Mouse (Mus musculus) gastrocnemius, adult 2 months (tissue): ENCODE measurements around the gene Syncrip. TPM values are rescaled to one million over a fixed set of nuclear protein-coding genes. Genes with fewer than 3 reads are reported as not detected.
"Not testable (repeated sequence)": the region's sequence is repeated elsewhere in the genome, so short reads cannot be mapped to it uniquely, and the experiment has no call there.

Experiments
- DNase-seq: peaks from one replicate; pipeline ENCODE4 v3.0.0; 2022
- H3K27ac ChIP-seq: fragments of 200-600 bp; 2 replicates; pipeline ENCODE4 v1.8.1; 2022; ENCODE audit warnings: mild to moderate bottlenecking
- H3K4me3 ChIP-seq: fragments of 200-600 bp; 2 replicates; pipeline ENCODE4 v1.8.1; 2022; ENCODE audit warnings: mild to moderate bottlenecking, moderate library complexity
- CTCF ChIP-seq: fragments of 200-600 bp; IDR thresholded peaks from 2 replicates; pipeline ENCODE4 v1.8.1; 2022; ENCODE audit warnings: antibody characterized with exemption, mild to moderate bottlenecking, moderate library complexity
- intact Hi-C: fragments of 180-260 bp; cut with DNase I; formaldehyde crosslinking; loops from one replicate; pipeline ENCODE4 v1.15.1; 2025
- total RNA-seq, 2 experiments: library from RNA; stranded (reverse); gene quantifications; 2 replicates each; pipeline ENCODE4 v1.2.3; 2021

Gene Syncrip
- total RNA-seq, 2 experiments from 2014 or later: 59.4 to 65.0 TPM

DNA sequence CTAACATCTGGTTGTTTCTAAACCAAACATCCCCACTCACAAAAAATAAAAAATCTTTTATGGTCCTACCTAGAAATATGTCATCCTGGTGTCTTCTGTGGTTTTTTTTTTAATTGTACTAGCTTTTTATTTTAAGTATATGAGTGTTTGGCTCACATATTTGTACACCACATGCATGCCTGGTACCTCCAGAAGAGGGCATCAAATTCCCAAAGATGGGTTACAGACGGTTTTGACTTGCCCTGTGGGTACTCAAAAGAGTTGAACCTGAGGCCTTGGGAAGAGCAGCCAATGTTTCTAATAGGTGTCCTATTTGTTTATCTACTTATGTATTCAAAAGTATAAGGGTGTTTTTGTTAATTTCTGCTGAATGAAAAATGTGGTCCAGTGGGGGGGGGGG is 6.2 kb downstream of the Syncrip start:
- no peak for DNase-seq
- peak; percentile 58 for TF ChIP-seq CTCF
- intact Hi-C loops: no loop called here
- Histone ChIP-seq H3K27ac (no peak overlapping the region), H3K4me3 (no peak overlapping the region)

GRCm38 (mm10) chr9:88461017-88461416 is 21.4 kb downstream of the Syncrip start:
- DNase-seq, H3K27ac ChIP-seq, intact Hi-C loops, H3K4me3 ChIP-seq: not testable (repeated sequence)

- DNase-seq: no peak
- no peak overlapping the region for H3K27ac ChIP-seq
- intact Hi-C loops: loop anchor here (2.0 to 5.0 kb wide), 2 partner anchors 42 to 107 kb away; partner anchors contain the start of gene Syncrip
Observed at GRCm38 (mm10) chr9:88439991-88440390, 42.4 kb downstream of the Syncrip start.

DNA sequence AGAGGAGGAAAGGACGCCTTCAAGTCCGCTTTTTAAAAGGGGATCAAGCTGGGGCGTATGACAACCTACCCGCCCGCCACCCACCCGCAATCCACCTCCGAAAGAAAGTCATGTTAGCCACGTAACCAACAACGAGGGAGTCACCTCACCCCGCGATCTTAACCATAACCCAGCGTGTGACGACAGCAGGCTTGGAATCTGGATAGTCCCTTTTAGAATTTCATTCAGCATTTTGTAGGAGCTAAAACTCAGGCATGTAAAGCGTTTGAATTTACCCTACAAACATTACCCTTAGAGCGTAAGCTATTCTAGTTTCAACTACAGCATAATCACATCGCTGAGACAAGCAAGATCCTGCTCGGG is 43.2 kb downstream of the Syncrip start:
- intact Hi-C loops: loop anchor here (2.0 to 5.0 kb wide), 2 partner anchors 43 to 108 kb away; partner anchors contain the start of gene Syncrip
- no peak for DNase-seq
- H3K27ac ChIP-seq: peak overlapping the region; percentile 97
- TF ChIP-seq CTCF: no peak
- peak overlapping the region; percentile 84 for H3K4me3 ChIP-seq

More at GRCm38 (mm10) chr9:88439991-88440390, 42.4 kb downstream of the Syncrip start:
- H3K4me3 ChIP-seq: no peak overlapping the region
- TF ChIP-seq CTCF: no peak

DNA sequence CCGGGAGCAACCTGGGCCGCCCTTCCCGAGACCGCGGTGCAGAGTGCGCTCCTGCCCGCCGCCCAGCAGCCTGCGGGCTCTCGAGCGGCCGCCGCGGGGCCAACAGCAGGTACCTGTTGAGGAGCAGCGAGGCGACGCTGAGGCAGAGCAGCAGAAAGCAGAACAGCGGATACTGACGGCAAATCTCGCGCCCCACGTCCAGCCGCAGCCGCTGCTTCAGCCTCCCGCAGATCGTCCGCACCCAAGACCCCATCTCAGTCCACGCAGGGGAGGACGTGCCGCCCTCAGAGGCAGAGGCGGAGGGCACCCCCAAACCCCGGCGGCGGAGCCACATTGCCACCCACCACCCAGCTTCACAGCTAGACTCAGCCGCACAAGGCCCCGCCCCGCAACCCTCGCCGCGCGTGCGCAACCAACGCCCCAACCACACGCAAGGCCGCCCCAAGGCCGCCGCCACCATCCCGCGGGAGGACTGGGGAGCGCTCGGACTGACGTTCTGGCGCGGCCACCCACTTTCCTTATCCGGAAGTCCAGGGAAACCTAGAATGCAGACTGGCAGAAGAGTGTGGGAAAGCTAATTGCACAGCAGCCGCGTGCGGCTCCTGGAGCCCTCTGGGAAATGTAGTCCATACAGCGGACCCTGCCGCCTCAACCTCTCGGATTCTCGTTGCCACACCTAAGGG is 43.7 kb downstream of the Syncrip start, which contains the start of gene Snx14:
Gene Snx14 (minus strand): TSS at position 404 of the 683 bp plus-strand sequence.
- DNase-seq: peak; percentile 98
- TF ChIP-seq CTCF: no peak
- intact Hi-C loops: loop anchor here (2.0 to 5.0 kb wide), 2 partner anchors 44 to 108 kb away; partner anchors contain the start of gene Syncrip
- Histone ChIP-seq H3K27ac (peak within 1 kb of the TSS; percentile 97), H3K4me3 (peak within 1 kb of the TSS; percentile 84)

GRCm38 (mm10) chr9:88438237-88438554 is 44.2 kb downstream of the Syncrip start:
- Histone ChIP-seq H3K4me3 (peak overlapping the region; percentile 84), H3K27ac (peak overlapping the region; percentile 97)
- intact Hi-C loops: loop anchor here (2.0 to 5.0 kb wide), 2 partner anchors 44 to 109 kb away; partner anchors contain the start of gene Syncrip
- DNase-seq: no peak
- TF ChIP-seq CTCF: no peak

- no peak for DNase-seq
- intact Hi-C loops: loop anchor here (2.0 to 5.0 kb wide), 2 partner anchors 45 to 109 kb away; partner anchors contain the start of gene Syncrip
- peak overlapping the region; percentile 84 for H3K4me3 ChIP-seq
- H3K27ac ChIP-seq: peak overlapping the region; percentile 97
- no peak for TF ChIP-seq CTCF
Observed at GRCm38 (mm10) chr9:88437342-88438236, 44.8 kb downstream of the Syncrip start.

DNA sequence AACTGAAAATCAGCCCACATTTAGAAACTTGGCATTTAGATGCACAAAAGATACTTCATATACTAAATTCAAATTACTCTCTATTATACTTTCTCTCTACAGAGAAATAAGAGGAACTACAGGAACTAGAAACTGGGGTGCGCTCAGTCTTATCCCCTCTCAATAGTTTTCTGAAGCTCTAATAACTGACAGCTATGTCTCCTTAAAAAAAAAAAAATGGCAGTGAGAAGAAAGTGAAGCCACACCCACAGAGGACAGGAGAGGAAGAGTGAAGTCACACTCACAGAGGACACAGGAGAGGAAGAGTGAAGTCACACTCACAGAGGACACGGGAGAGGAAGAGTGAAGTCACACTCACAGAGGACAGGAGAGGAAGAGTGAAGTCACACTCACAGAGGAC is 58.0 kb downstream of the Syncrip start:
- intact Hi-C loops: no loop called here
- DNase-seq: no peak
- TF ChIP-seq CTCF: no peak
- H3K4me3 ChIP-seq: no peak overlapping the region
- H3K27ac ChIP-seq: no peak overlapping the region

DNA sequence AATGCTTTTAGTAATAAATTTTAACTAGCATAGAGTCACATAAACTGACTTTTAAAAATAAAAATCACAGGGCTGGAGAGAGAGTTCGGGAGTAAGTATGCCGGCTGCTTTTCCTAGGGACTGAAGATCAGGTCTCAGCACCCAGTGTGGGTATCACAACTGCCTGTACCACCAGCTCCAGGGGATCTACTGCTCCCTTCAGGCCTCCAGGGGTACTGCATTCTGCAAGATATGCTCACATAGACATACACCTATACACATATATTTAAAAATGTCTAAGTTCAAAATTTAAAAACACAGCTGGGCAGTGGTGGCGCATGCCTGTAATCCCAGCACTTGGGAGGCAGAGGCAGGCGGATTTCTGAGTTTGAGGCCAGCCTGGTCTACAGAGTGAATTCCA is 59.9 kb downstream of the Syncrip start:
- intact Hi-C loops: no loop called here

DNA sequence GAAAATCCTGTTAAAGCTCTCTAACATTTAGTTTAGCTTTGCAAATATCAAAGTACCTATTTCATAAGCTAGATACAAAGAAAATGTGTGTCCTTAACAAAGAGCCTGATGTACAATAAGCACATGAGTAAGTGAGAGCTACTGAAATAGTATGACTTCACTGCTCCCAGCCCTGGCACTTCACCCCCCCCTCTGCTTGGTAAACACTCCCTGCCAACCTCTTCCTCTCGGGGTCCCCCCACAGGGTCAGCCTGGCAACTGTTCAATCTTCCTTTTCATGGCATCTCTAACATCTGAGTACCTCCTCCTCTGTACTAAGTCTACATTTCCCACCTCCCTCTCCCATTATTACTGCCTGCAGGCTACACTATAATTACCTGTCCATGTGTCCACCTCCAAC is 65.6 kb downstream of the Syncrip start:
- no peak for DNase-seq
- Histone ChIP-seq H3K27ac (no peak overlapping the region), H3K4me3 (no peak overlapping the region)
- TF ChIP-seq CTCF: no peak
- intact Hi-C loops: no loop called here

More for the DNA sequence above, 59.9 kb downstream of the Syncrip start:
- no peak for DNase-seq
- peak; percentile 12; the same call in 1 of the 2 replicates for TF ChIP-seq CTCF
- Histone ChIP-seq H3K4me3 (no peak overlapping the region), H3K27ac (no peak overlapping the region)

- Histone ChIP-seq H3K27ac (no peak overlapping the region), H3K4me3 (no peak overlapping the region)
- no peak for TF ChIP-seq CTCF
- intact Hi-C loops: loop anchor here (10.0 kb wide), 1 partner anchor 135 kb away; the partner anchor contains the start of gene Zfp949
- DNase-seq: no peak
Observed at GRCm38 (mm10) chr9:88409978-88410377, 72.4 kb downstream of the Syncrip start.

DNA sequence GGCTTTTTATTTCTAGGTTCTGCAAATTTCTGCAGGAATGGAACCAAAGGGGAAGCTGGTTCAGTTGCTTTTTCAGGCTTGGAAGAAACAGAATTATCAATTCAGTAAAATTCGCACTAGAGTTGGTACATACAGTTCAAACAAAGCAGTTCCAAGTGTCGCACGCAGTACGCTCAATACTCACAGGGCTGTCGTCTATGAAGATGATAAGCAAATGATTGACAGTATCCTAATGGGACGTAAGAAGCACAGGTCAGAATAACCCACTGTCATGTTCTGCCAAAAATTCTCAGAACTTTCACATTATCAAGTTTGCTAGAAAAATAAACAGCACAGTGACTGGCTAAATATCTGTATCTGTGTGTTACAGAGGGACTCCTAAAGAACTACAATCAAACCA is 77.9 kb downstream of the Syncrip start:
- H3K4me3 ChIP-seq: no peak overlapping the region
- intact Hi-C loops: loop anchor here (10.0 kb wide), 1 partner anchor 140 kb away; the partner anchor contains the start of gene Zfp949
- TF ChIP-seq CTCF: no peak
- no peak for DNase-seq
- H3K27ac ChIP-seq: no peak overlapping the region

DNA sequence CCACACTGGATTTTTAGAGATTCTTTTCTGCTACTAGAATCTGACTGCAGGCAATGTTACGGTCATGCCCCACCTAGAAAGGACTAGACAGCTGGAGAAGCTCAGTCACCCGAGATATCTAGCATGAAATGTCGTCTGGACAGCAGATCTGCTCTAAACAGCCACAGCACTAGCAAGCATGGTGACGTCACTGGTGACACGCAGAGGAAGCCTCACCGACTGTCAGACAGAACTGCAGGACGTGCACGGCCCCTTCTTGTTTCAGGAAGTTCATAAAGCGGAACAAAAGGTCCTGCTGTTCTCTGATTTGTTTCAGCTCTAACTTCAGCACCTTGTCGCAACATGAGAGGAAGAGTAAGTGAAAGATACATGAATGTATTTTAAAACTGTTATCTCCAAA is 78.3 kb downstream of the Syncrip start:
- intact Hi-C loops: loop anchor here (10.0 kb wide), 1 partner anchor 141 kb away; the partner anchor contains the start of gene Zfp949
- H3K4me3 ChIP-seq: no peak overlapping the region
- DNase-seq: peak; percentile 36
- no peak overlapping the region for H3K27ac ChIP-seq
- TF ChIP-seq CTCF: no peak
